Comparison of ENCODE assay signal across 27 mouse cellular contexts in the genomic region with DNA sequence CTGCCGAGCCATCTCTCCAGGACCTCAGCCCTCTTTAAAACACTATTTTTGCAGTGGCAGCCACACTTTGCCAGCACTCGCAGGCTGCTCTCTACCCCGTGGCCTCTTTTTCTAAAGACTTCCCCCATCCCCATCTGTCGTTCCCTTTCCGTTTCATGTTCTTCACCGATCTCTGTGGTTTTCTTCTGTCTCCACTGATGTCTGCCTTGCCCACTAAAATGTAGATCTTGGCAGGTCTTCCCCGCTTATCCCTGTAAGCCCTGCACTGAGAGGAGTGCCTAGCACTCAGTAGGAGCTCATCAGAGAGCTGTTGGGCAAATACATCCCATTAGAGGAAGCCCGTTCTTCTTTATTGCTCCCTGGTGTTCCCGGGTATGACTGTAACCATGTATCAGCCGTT. TPM values are rescaled to one million over a fixed set of nuclear protein-coding genes. Genes with fewer than 3 reads are reported as not detected.
DNase-seq lines count a peak whose midpoint lies in the region; ATAC-seq and TF ChIP-seq lines count a peak whose summit lies in the region.
"Had no signal": no experiment of that assay in that cellular context is flagged by ENCODE, and none has a peak within 500 bp of the region (broad histone marks: within the 10 kb centered on the region; RNA-seq: fewer than 3 reads in every experiment).

No protein-coding gene starts in this region.

- H3K9me3 ChIP-seq in midbrain, embryonic 14.5 days (ENCODE audit: control insufficient read depth, low read length): no peaks in the 10 kb centered on the region
- no peaks in the 10 kb centered on the region for H3K9me3 ChIP-seq in midbrain, embryonic 13.5 days
- H3K9me3 ChIP-seq in MEL (replicated peaks; ENCODE audit: insufficient read depth, low read length): no peaks in the 10 kb centered on the region
- H3K9me3 ChIP-seq: embryonic facial prominence, embryonic 15.5 days; forebrain, embryonic 10.5 days; heart, embryonic 10.5 days; hindbrain, embryonic 12.5 days; lung, embryonic 15.5 days; midbrain, embryonic 12.5 days had no signal

- TF ChIP-seq POLR2A in MEL (IDR thresholded peaks at IDR 0.05; ENCODE audit: control insufficient read depth in 1 of 2, insufficient read depth in 1 of 2, low read depth in 1 of 2, low read length in 2 of 2, poor library complexity in 1 of 2): peak in 1 of 2 experiments; percentile 32; a peak in 1 of 4 replicates

- peak; percentile 34 to 46; a peak in 3 of 4 replicates for TF ChIP-seq EP300 in MEL (IDR thresholded peaks at IDR 0.05; ENCODE audit: low read depth in 1 of 2, low read length in 2 of 2)

- 68% methylated on average over 10 of the region's 10 CpGs for WGBS in midbrain, embryonic 14.5 days
- 69% methylated on average over 10 of the region's 10 CpGs for WGBS in midbrain, embryonic 13.5 days

- no peak for TF ChIP-seq RAD21 in MEL (IDR thresholded peaks at IDR 0.05; ENCODE audit: low read depth, low read length)

- no peak for ATAC-seq in midbrain, embryonic 14.5 days (ENCODE audit: low FRiP score, low TSS enrichment)
- no peak for ATAC-seq in midbrain, embryonic 13.5 days
- ATAC-seq: inflammation-experienced regulatory T-cells, adult 6 months had no signal

- H3K27me3 ChIP-seq in midbrain, embryonic 14.5 days (ENCODE audit: control insufficient read depth, insufficient read depth, low read length): no peaks in the 10 kb centered on the region
- H3K27me3 ChIP-seq in midbrain, embryonic 13.5 days: 0 out of 2 replicates have a peak, but pooled peaks cover 3% of the 10 kb centered on the region
- no peaks in the 10 kb centered on the region for H3K27me3 ChIP-seq in MEL (ENCODE audit: control insufficient read depth in 1 of 2, insufficient read depth in 2 of 2, low read length in 2 of 2)
- H3K27me3 ChIP-seq: hindbrain, embryonic 12.5 days had no signal

- peaks cover 17% of the 10 kb centered on the region for H3K4me1 ChIP-seq in midbrain, embryonic 14.5 days (ENCODE audit: control insufficient read depth, insufficient read depth, low read length)
- peaks cover 26% of the 10 kb centered on the region for H3K4me1 ChIP-seq in midbrain, embryonic 13.5 days (replicated peaks)
- H3K4me1 ChIP-seq in MEL (ENCODE audit: control insufficient read depth in 1 of 2, insufficient read depth in 2 of 2, low read length in 2 of 2): peaks cover 5 to 15% of the 10 kb centered on the region in 2 experiments

- no peaks in the 10 kb centered on the region for H3K36me3 ChIP-seq in midbrain, embryonic 14.5 days (ENCODE audit: control insufficient read depth, insufficient read depth, low read length)
- H3K36me3 ChIP-seq in midbrain, embryonic 13.5 days: no peaks in the 10 kb centered on the region
- H3K36me3 ChIP-seq in MEL (ENCODE audit: control insufficient read depth in 1 of 2, insufficient read depth in 2 of 2, low read length in 2 of 2): peaks cover 0 to 7% of the 10 kb centered on the region in 2 experiments; a peak in 3 of 4 replicates
- H3K36me3 ChIP-seq: embryonic facial prominence, embryonic 15.5 days; lung, embryonic 15.5 days; midbrain, embryonic 12.5 days had no signal

- TF ChIP-seq CTCF in MEL (IDR thresholded peaks at IDR 0.05 in 2 of 3, conservative IDR thresholded peaks at IDR 0.05 in 1 of 3; ENCODE audit: control insufficient read depth in 1 of 3, insufficient read depth in 1 of 3, low read depth in 2 of 3, low read length in 3 of 3, poor library complexity in 1 of 3, severe bottlenecking in 1 of 3): no peak

- H3K4me3 ChIP-seq in midbrain, embryonic 14.5 days (replicated peaks; ENCODE audit: low read depth, low read length): no peak overlapping the region
- no peak overlapping the region for H3K4me3 ChIP-seq in midbrain, embryonic 13.5 days (replicated peaks)
- H3K4me3 ChIP-seq in MEL (ENCODE audit: control insufficient read depth in 1 of 2, insufficient read depth in 1 of 2, low read depth in 2 of 2, low read length in 2 of 2): peak overlapping the region; percentile 35 to 56
- H3K4me3 ChIP-seq: embryonic facial prominence, embryonic 15.5 days; forebrain, embryonic 10.5 days; heart, embryonic 10.5 days; hindbrain, embryonic 12.5 days; lung, embryonic 15.5 days; midbrain, embryonic 12.5 days had no signal

- peak; percentile 53 to 67 for DNase-seq in frontal cortex, adult 2 months (ENCODE audit: extremely low spot score in 1 of 2, low spot score in 1 of 2)
- no peak for DNase-seq in frontal cortex, postnatal 25 days (ENCODE audit: low spot score in 2 of 2)
- no peak for DNase-seq in midbrain, embryonic 14.5 days
- peak; percentile 71 for DNase-seq in MEL (ENCODE audit: low read depth, low spot score)
- peak; percentile 80 for DNase-seq in brain, adult 2 months (ENCODE audit: low read depth, low spot score)
- no peak for DNase-seq in natural killer cell, adult 2 months (ENCODE audit: low spot score in 2 of 2)
- no peak for DNase-seq in heart, adult 8-10 months (ENCODE audit: low spot score)
- DNase-seq: adrenal gland, postnatal 25 days; cerebellum, adult 8-10 months; embryo, embryonic 11 days; kidney, adult 2 months; kidney, postnatal 10 days; lung, postnatal 4 days; spleen, adult 18-20 months had no signal

- no peak overlapping the region for H3K4me2 ChIP-seq in midbrain, embryonic 14.5 days (ENCODE audit: low read length)
- no peak overlapping the region for H3K4me2 ChIP-seq in midbrain, embryonic 13.5 days (replicated peaks)
- H3K4me2 ChIP-seq: embryonic facial prominence, embryonic 15.5 days; hindbrain, embryonic 12.5 days; lung, embryonic 15.5 days; midbrain, embryonic 12.5 days had no signal

- no peak overlapping the region for H3K27ac ChIP-seq in midbrain, embryonic 14.5 days (replicated peaks; ENCODE audit: low read depth, low read length)
- no peak overlapping the region for H3K27ac ChIP-seq in midbrain, embryonic 13.5 days
- peak overlapping the region; percentile 66 for H3K27ac ChIP-seq in MEL (ENCODE audit: control insufficient read depth, low read depth, low read length)
- H3K27ac ChIP-seq: embryonic facial prominence, embryonic 15.5 days; forebrain, embryonic 10.5 days; heart, embryonic 10.5 days; hindbrain, embryonic 12.5 days; liver, embryonic 14.5 days; lung, embryonic 15.5 days; midbrain, embryonic 12.5 days had no signal

- 0 out of 2 replicates have a peak overlapping the region, but pooled peaks have one; percentile 21 for H3K9ac ChIP-seq in midbrain, embryonic 14.5 days (replicated peaks; ENCODE audit: low read length)
- H3K9ac ChIP-seq in midbrain, embryonic 13.5 days (replicated peaks): no peak overlapping the region
- peak overlapping the region; percentile 67 for H3K9ac ChIP-seq in MEL (ENCODE audit: control insufficient read depth, low read depth, low read length, poor library complexity, severe bottlenecking)
- H3K9ac ChIP-seq: embryonic facial prominence, embryonic 15.5 days; hindbrain, embryonic 12.5 days; liver, embryonic 14.5 days; lung, embryonic 15.5 days; midbrain, embryonic 12.5 days had no signal

- peaks cover under 1% of the 10 kb centered on the region; the same call in 1 of the 2 replicates for H3K79me2 ChIP-seq in MEL (ENCODE audit: control insufficient read depth, insufficient read depth, low read length, poor library complexity)

TF ChIP-seq in MEL, 35 proteins besides CTCF, POLR2A, EP300 and RAD21 (continues in another document):
- TF ChIP-seq ELF1 (IDR thresholded peaks at IDR 0.05; ENCODE audit: low read depth, low read length) (no peak), TCF12 (IDR thresholded peaks at IDR 0.05; ENCODE audit: low read depth, low read length) (peak; percentile 39; the same call in 1 of the 2 replicates), CHD2 (IDR thresholded peaks at IDR 0.05; ENCODE audit: low read length) (no peak), KAT2A (conservative IDR thresholded peaks at IDR 0.05; ENCODE audit: low read depth, low read length) (no peak), MAZ (IDR thresholded peaks at IDR 0.05; ENCODE audit: low read depth, low read length) (0 out of 2 replicates have a peak, but pooled peaks have one; percentile 14), POLR2AphosphoS5 (IDR thresholded peaks at IDR 0.05; ENCODE audit: borderline replicate concordance, low read depth, low read length) (no peak), MYB (IDR thresholded peaks at IDR 0.05; ENCODE audit: low read depth, low read length) (no peak; the same call in 1 of the 2 replicates), SMC3 (IDR thresholded peaks at IDR 0.05; ENCODE audit: low read depth, low read length) (peak; percentile 27; the same call in 1 of the 2 replicates), MEF2A (IDR thresholded peaks at IDR 0.05; ENCODE audit: extremely low read depth, insufficient replicate concordance, low read depth, low read length, poor library complexity, severe bottlenecking) (no peak), ZKSCAN1 (IDR thresholded peaks at IDR 0.05; ENCODE audit: low read depth, low read length) (peak; percentile 92), TBP (IDR thresholded peaks at IDR 0.05; ENCODE audit: low read depth, low read length) (no peak), MXI1 (IDR thresholded peaks at IDR 0.05; ENCODE audit: low read depth, low read length) (peak; percentile 31)

RNA-seq across cellular contexts. Expression of gene Srxn1, which starts 7.7 kb away (rescaled TPM):
- polyA plus RNA-seq in frontal cortex, adult 2 months (2012; rRNA removed): 91.2 and 95.2 TPM in 2 replicates
- 11.5 and 17.4 TPM in 2 replicates for polyA plus RNA-seq in midbrain, embryonic 14.5 days (2014; fragmentation: Nextera tagmentation; extraction: Ambion mirVana)
- 13.4 and 14.9 TPM in 2 replicates for polyA plus RNA-seq in midbrain, embryonic 13.5 days (2015; fragmentation: Nextera tagmentation; extraction: Ambion mirVana)
- 27.4 and 31.3 TPM in 2 replicates for total RNA-seq in MEL (2012; rRNA removed)
- 10 to 100 TPM in 1 of 2 experiments, not detected in 1; 48.6 TPM for polyA plus RNA-seq in MEL (2012; ENCODE audit: insufficient read depth in 1 of 2, insufficient read length in 2 of 2, low read depth in 1 of 2, low replicate concordance in 2 of 2, missing spikeins in 1 of 2)
- total RNA-seq in heart, adult 8-10 months (2022): 10 to 100 TPM; 19.5 to 33.1 (median 28.9) TPM

RNA-seq across cellular contexts. Expression of gene Tcf15, which starts 30.4 kb away (rescaled TPM):
- 3.3 TPM in 2 replicates for polyA plus RNA-seq in frontal cortex, adult 2 months (2012; rRNA removed)
- 0.76 and 0.96 TPM in 2 replicates for polyA plus RNA-seq in midbrain, embryonic 14.5 days (2014; fragmentation: Nextera tagmentation; extraction: Ambion mirVana)
- polyA plus RNA-seq in midbrain, embryonic 13.5 days (2015; fragmentation: Nextera tagmentation; extraction: Ambion mirVana): 1.0 and 1.8 TPM in 2 replicates
- total RNA-seq in MEL (2012; rRNA removed): not detected in 2 replicates
- polyA plus RNA-seq in MEL (2012; ENCODE audit: insufficient read depth in 1 of 2, insufficient read length in 2 of 2, low read depth in 1 of 2, low replicate concordance in 2 of 2, missing spikeins in 1 of 2): not detected
- total RNA-seq in heart, adult 8-10 months (2022): 10 to 100 TPM; 21.1 to 47.5 (median 28.5) TPM
- polyA plus RNA-seq: inflammation-experienced regulatory T-cells, adult 6 months had no signal

RNA-seq across cellular contexts. Expression of gene Scrt2, which starts 31.6 kb away (rescaled TPM):
- polyA plus RNA-seq in frontal cortex, adult 2 months (2012; rRNA removed): 15.5 and 19.7 TPM in 2 replicates
- 16.4 and 18.4 TPM in 2 replicates for polyA plus RNA-seq in midbrain, embryonic 14.5 days (2014; fragmentation: Nextera tagmentation; extraction: Ambion mirVana)
- polyA plus RNA-seq in midbrain, embryonic 13.5 days (2015; fragmentation: Nextera tagmentation; extraction: Ambion mirVana): 16.3 and 20.0 TPM in 2 replicates
- total RNA-seq in MEL (2012; rRNA removed): not detected in 2 replicates
- not detected for polyA plus RNA-seq in MEL (2012; ENCODE audit: insufficient read depth in 1 of 2, insufficient read length in 2 of 2, low read depth in 1 of 2, low replicate concordance in 2 of 2, missing spikeins in 1 of 2)
- not detected for total RNA-seq in heart, adult 8-10 months (2022)
- total RNA-seq: gastrocnemius, adult 18-20 months; gastrocnemius, postnatal 4 days had no signal
- polyA plus RNA-seq: heart, embryonic 10.5 days; heart, postnatal 0 days; inflammation-experienced regulatory T-cells, adult 6 months; kidney, adult 2 months; lung, embryonic 15.5 days; thymus, postnatal 0 days had no signal

Comparison
In these comparisons a context has a peak if more than half of its experiments do, and no peak if none do; other contexts are left out.
1. DNase-seq: peak in frontal cortex, adult 2 months (2 of 2), MEL (single experiment) and brain, adult 2 months (single experiment); none in frontal cortex, postnatal 25 days (0 of 2), midbrain, embryonic 14.5 days (single experiment), natural killer cell, adult 2 months (0 of 2) and heart, adult 8-10 months (single experiment).
2. H3K4me3 ChIP-seq: peak in MEL (2 of 2); none in midbrain, embryonic 14.5 days (single experiment) and midbrain, embryonic 13.5 days (single experiment).
3. RNA of gene Scrt2, which starts 31.6 kb away (polyA plus RNA-seq): 16.3 to 20.0 TPM in midbrain, embryonic 13.5 days, 16.4 to 18.4 TPM in midbrain, embryonic 14.5 days and 15.5 to 19.7 TPM in frontal cortex, adult 2 months; not detected in MEL; every median in the first group is over 10 times any median in the second.